Mouse (Mus musculus): Measurements from ENCODE around the gene Ankrd33b. TPM values are rescaled to one million over a fixed set of nuclear protein-coding genes. Genes with fewer than 3 reads are reported as not detected.

The Ankrd33b gene
- total RNA-seq, 1 experiment, result 3.8 TPM

DNA sequence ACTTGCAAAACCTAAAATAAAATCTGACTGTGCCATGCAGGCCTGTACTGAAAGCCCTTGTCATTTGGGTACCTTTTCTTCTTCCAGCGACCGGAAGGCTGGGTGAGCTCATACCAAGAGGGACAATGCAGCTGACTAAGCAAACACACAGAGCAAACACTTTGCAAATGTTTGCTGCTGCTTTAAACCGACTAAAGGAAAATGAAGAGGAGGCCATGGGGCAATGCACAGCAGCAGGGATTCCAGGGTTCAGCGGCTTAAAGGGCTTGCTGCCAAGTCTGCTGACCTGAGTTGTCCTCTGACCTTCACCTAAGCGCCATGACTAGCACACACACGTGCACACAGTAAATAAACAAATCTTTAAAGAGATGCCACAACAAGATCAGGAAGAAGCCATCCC, 23.9 kb downstream of the Ankrd33b start:
- no peak overlapping the region for H3K4me3 ChIP-seq (ENCODE audit: insufficient read depth in 1 of 2, low read depth in 1 of 2, low read length in 2 of 2, poor library complexity in 1 of 2, severe bottlenecking in 1 of 2)
- no peak overlapping the region for H3K27ac ChIP-seq (ENCODE audit: insufficient read depth, low read depth, low read length, poor library complexity, severe bottlenecking)
- no peak for DNase-seq (ENCODE audit: low read depth, low spot score)
- H3K9ac ChIP-seq (ENCODE audit: insufficient read depth, low read depth, low read length, poor library complexity, severe bottlenecking), result no peak overlapping the region
- peaks cover 0 to 4% of the 10 kb centered on the region in 2 experiments; a peak in 2 of 4 replicates for H3K4me1 ChIP-seq (ENCODE audit: control insufficient read depth in 2 of 2, insufficient read depth in 2 of 2, low read length in 2 of 2, poor library complexity in 1 of 2)
- in situ Hi-C loops (cut with MboI; ENCODE audit: low sequenced_read_pairs in 2 of 2, unreplicated experiment in 2 of 2), result no loop called here
- no peaks in the 10 kb centered on the region for H3K9me3 ChIP-seq (ENCODE audit: control insufficient read depth, insufficient read depth, low read depth, low read length)
- H3K36me3 ChIP-seq (ENCODE audit: control insufficient read depth, insufficient read depth, low read length, poor library complexity, severe bottlenecking), result no peaks in the 10 kb centered on the region
- TF ChIP-seq ZC3H11A (IDR thresholded peaks at IDR 0.05; ENCODE audit: borderline replicate concordance, low read depth, low read length) (no peak), CHD2 (IDR thresholded peaks at IDR 0.05; ENCODE audit: low read depth, low read length) (no peak), MAFK (IDR thresholded peaks at IDR 0.05; ENCODE audit: insufficient read depth, low read depth, low read length) (no peak), ZNF384 (IDR thresholded peaks at IDR 0.05; ENCODE audit: low read depth, low read length) (no peak), HCFC1 (IDR thresholded peaks at IDR 0.05; ENCODE audit: borderline replicate concordance, insufficient read depth, low read length) (no peak)

DNA sequence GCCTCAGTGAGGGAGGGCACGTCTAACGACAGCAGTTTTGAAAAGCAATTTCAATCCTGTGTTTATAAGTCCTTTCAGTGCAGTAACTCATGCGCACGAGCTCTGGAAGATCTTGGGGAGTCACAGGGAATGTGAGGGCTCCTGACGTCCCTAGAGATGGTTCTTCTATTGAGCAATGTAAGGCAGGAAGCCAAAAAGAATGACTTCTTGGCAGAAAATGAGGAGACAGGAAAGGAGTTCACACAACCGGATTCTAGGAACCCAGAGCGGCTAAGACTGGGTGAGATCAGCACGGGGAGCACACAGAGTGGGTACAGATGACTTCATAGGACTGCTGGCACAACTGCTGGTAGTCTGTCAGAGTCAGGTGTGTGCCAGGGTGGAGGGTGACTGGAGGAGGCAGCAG, 25.0 kb downstream of the Ankrd33b start:
- Histone ChIP-seq H3K36me3 (ENCODE audit: control insufficient read depth, insufficient read depth, low read length, poor library complexity, severe bottlenecking) (no peaks in the 10 kb centered on the region), H3K4me1 (ENCODE audit: control insufficient read depth in 2 of 2, insufficient read depth in 2 of 2, low read length in 2 of 2, poor library complexity in 1 of 2) (peaks cover 0 to 7% of the 10 kb centered on the region in 2 experiments; a peak in 2 of 4 replicates), H3K9me3 (ENCODE audit: control insufficient read depth, insufficient read depth, low read depth, low read length) (no peaks in the 10 kb centered on the region), H3K9ac (ENCODE audit: insufficient read depth, low read depth, low read length, poor library complexity, severe bottlenecking) (no peak overlapping the region), H3K27ac (ENCODE audit: insufficient read depth, low read depth, low read length, poor library complexity, severe bottlenecking) (no peak overlapping the region), H3K4me3 (ENCODE audit: insufficient read depth in 1 of 2, low read depth in 1 of 2, low read length in 2 of 2, poor library complexity in 1 of 2, severe bottlenecking in 1 of 2) (no peak overlapping the region)
- in situ Hi-C loops (cut with MboI; ENCODE audit: low sequenced_read_pairs in 2 of 2, unreplicated experiment in 2 of 2), result no loop called here
- DNase-seq (ENCODE audit: low read depth, low spot score), result no peak
- TF ChIP-seq ZC3H11A (IDR thresholded peaks at IDR 0.05; ENCODE audit: borderline replicate concordance, low read depth, low read length), result no peak
- no peak for TF ChIP-seq HCFC1 (IDR thresholded peaks at IDR 0.05; ENCODE audit: borderline replicate concordance, insufficient read depth, low read length)
- TF ChIP-seq CHD2 (IDR thresholded peaks at IDR 0.05; ENCODE audit: low read depth, low read length), result no peak
- TF ChIP-seq MAFK (IDR thresholded peaks at IDR 0.05; ENCODE audit: insufficient read depth, low read depth, low read length), result no peak
- TF ChIP-seq ZNF384 (IDR thresholded peaks at IDR 0.05; ENCODE audit: low read depth, low read length), result no peak

DNA sequence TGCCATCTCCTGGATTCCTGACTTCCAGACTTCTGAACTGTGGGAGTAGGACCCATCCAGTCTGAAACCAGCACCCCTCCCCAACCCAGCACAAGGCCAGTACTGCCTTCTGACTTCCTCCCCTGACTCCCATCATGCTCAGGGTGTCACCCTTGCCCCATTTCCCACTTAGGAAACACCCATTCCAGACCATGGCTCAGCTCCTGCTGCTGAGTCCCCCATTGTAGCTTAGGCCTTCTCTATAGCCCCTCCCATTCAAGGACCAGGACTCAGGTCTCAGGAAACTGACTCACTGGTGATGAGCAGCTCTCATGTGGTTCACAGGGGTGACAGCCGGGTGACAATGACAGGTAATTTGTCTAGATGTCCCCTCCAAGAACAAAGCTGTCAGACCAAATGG, 25.5 kb downstream of the Ankrd33b start:
- in situ Hi-C loops (cut with MboI; ENCODE audit: low sequenced_read_pairs in 2 of 2, unreplicated experiment in 2 of 2), result no loop called here
- no peak overlapping the region for H3K4me3 ChIP-seq (ENCODE audit: insufficient read depth in 1 of 2, low read depth in 1 of 2, low read length in 2 of 2, poor library complexity in 1 of 2, severe bottlenecking in 1 of 2)
- no peaks in the 10 kb centered on the region for H3K9me3 ChIP-seq (ENCODE audit: control insufficient read depth, insufficient read depth, low read depth, low read length)
- TF ChIP-seq ZNF384 (IDR thresholded peaks at IDR 0.05; ENCODE audit: low read depth, low read length) (no peak), CHD2 (IDR thresholded peaks at IDR 0.05; ENCODE audit: low read depth, low read length) (no peak), ZC3H11A (IDR thresholded peaks at IDR 0.05; ENCODE audit: borderline replicate concordance, low read depth, low read length) (no peak), MAFK (IDR thresholded peaks at IDR 0.05; ENCODE audit: insufficient read depth, low read depth, low read length) (no peak), HCFC1 (IDR thresholded peaks at IDR 0.05; ENCODE audit: borderline replicate concordance, insufficient read depth, low read length) (no peak)
- no peak overlapping the region for H3K9ac ChIP-seq (ENCODE audit: insufficient read depth, low read depth, low read length, poor library complexity, severe bottlenecking)
- H3K36me3 ChIP-seq (ENCODE audit: control insufficient read depth, insufficient read depth, low read length, poor library complexity, severe bottlenecking), result no peaks in the 10 kb centered on the region
- DNase-seq (ENCODE audit: low read depth, low spot score), result no peak
- H3K4me1 ChIP-seq (ENCODE audit: control insufficient read depth in 2 of 2, insufficient read depth in 2 of 2, low read length in 2 of 2, poor library complexity in 1 of 2), result peaks cover 2 to 9% of the 10 kb centered on the region in 2 experiments; a peak in 3 of 4 replicates
- no peak overlapping the region for H3K27ac ChIP-seq (ENCODE audit: insufficient read depth, low read depth, low read length, poor library complexity, severe bottlenecking)

DNA sequence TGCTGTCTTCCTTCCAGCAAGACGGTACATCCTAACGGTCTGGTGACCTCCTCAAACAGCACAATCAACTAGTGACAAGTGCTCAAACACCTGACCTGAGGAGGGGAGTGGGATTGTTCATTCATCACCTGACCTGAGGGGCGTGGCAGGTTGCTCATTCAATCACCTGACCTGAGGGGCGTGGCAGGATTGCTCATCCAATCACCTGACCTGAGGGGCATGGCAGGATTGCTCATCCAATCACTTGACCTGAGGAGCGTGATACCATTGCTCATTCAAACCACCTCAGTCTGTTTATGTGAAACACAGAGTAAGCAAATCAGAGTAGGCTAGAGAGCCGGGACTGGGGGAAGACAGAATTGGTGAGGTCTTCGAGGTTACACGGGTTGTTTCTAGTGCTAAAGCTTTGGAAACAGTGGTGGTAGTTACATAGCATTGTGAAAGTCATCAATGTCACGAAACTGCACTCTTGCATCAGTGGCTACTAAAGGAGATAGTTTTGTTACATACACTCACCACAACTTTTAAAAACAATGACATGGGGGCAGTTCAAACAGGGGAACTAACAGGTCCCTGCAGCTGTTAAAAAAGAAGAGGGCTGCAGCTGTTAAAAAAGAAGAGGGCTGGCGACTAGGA, 28.8 kb downstream of the Ankrd33b start:
- H3K9me3 ChIP-seq (ENCODE audit: control insufficient read depth, insufficient read depth, low read depth, low read length), result no peaks in the 10 kb centered on the region
- no peak for TF ChIP-seq CHD2 (IDR thresholded peaks at IDR 0.05; ENCODE audit: low read depth, low read length)
- TF ChIP-seq ZC3H11A (IDR thresholded peaks at IDR 0.05; ENCODE audit: borderline replicate concordance, low read depth, low read length), result no peak
- TF ChIP-seq HCFC1 (IDR thresholded peaks at IDR 0.05; ENCODE audit: borderline replicate concordance, insufficient read depth, low read length), result no peak
- TF ChIP-seq MAFK (IDR thresholded peaks at IDR 0.05; ENCODE audit: insufficient read depth, low read depth, low read length), result no peak
- TF ChIP-seq ZNF384 (IDR thresholded peaks at IDR 0.05; ENCODE audit: low read depth, low read length), result no peak
- no peak overlapping the region for H3K4me3 ChIP-seq (ENCODE audit: insufficient read depth in 1 of 2, low read depth in 1 of 2, low read length in 2 of 2, poor library complexity in 1 of 2, severe bottlenecking in 1 of 2)
- H3K9ac ChIP-seq (ENCODE audit: insufficient read depth, low read depth, low read length, poor library complexity, severe bottlenecking), result no peak overlapping the region
- DNase-seq (ENCODE audit: low read depth, low spot score), result peak; percentile 39
- H3K36me3 ChIP-seq (ENCODE audit: control insufficient read depth, insufficient read depth, low read length, poor library complexity, severe bottlenecking), result no peaks in the 10 kb centered on the region
- in situ Hi-C loops (cut with MboI; ENCODE audit: low sequenced_read_pairs in 2 of 2, unreplicated experiment in 2 of 2), result no loop called here
- no peak overlapping the region for H3K27ac ChIP-seq (ENCODE audit: insufficient read depth, low read depth, low read length, poor library complexity, severe bottlenecking)
- peaks cover 2 to 7% of the 10 kb centered on the region in 2 experiments; a peak in 3 of 4 replicates for H3K4me1 ChIP-seq (ENCODE audit: control insufficient read depth in 2 of 2, insufficient read depth in 2 of 2, low read length in 2 of 2, poor library complexity in 1 of 2)

All from ES-E14 (cell line).